Mouse (Mus musculus) stomach, embryonic 16.5 days (tissue): ENCODE data around the gene Zfp61. TPM values are rescaled to one million over a fixed set of nuclear protein-coding genes. Genes with fewer than 3 reads are reported as not detected.

Experiments used
- ATAC-seq: fragments of 200-750 bp; cut with Nextera tagmentation; 2 replicates; pipeline ENCODE4 v1.8.0; 2017; ENCODE audit warnings: moderate number of reproducible peaks, moderate TSS enrichment; ENCODE audit not compliant: insufficient read depth, low FRiP score
- H3K27ac ChIP-seq: fragments of 300-500 bp; sonication (generic); 2 replicates; pipeline ENCODE4 v1.5.1; 2014; ENCODE audit warnings: low read length
- H3K27me3 ChIP-seq: fragments of 300-500 bp; sonication (generic); 2 replicates; pipeline ENCODE4 v1.6.1; 2014; ENCODE audit warnings: low read length, control low read depth, mixed read lengths; ENCODE audit not compliant: control insufficient read depth, insufficient read depth
- H3K36me3 ChIP-seq: fragments of 300-500 bp; sonication (generic); 2 replicates; pipeline ENCODE4 v1.6.1; 2014; ENCODE audit warnings: low read length; ENCODE audit not compliant: control insufficient read depth, insufficient read depth
- H3K4me1 ChIP-seq: fragments of 300-500 bp; sonication (generic); 2 replicates; pipeline ENCODE4 v1.6.1; 2014; ENCODE audit warnings: low read length, control low read depth, mixed read lengths; ENCODE audit not compliant: control insufficient read depth, insufficient read depth
- H3K4me2 ChIP-seq: fragments of 300-500 bp; sonication (generic); 2 replicates; pipeline ENCODE4 v1.6.1; 2014; ENCODE audit warnings: low read depth, low read length, mixed read lengths
- H3K4me3 ChIP-seq: fragments of 300-500 bp; sonication (generic); replicated peaks from 2 replicates; pipeline ENCODE4 v1.5.1; 2014; ENCODE audit warnings: mild to moderate bottlenecking, low read length
- H3K9ac ChIP-seq: fragments of 300-500 bp; sonication (generic); 2 replicates; pipeline ENCODE4 v1.6.1; 2014; ENCODE audit warnings: low read length
- H3K9me3 ChIP-seq: fragments of 300-500 bp; sonication (generic); replicated peaks from 2 replicates; pipeline ENCODE4 v1.6.1; 2016; ENCODE audit warnings: low read length, control low read depth; ENCODE audit not compliant: control insufficient read depth
- WGBS: fragments of 180-500 bp; shearing (Covaris S2); extraction: QIAGEN DNeasy Blood & Tissue Kit; methylation state at CpG from one replicate; pipeline ENCODE4 v1.1.7; 2014; 5-methylcytosine and 5-hydroxymethylcytosine counted together
- microRNA-seq: library from miRNA; unstranded; fragments of <30 nt; microRNA quantifications from one replicate; pipeline ENCODE4, GENCODE M21; 2016
- polyA plus RNA-seq: library from polyadenylated mRNA; unstranded; fragments of >200 nt; fragmentation: Nextera tagmentation; extraction: Ambion mirVana; gene quantifications from 2 replicates; pipeline ENCODE4 v1.2.1, GENCODE M21; 2015

The Zfp61 gene
- polyA plus RNA-seq, 1 experiment from 2014 or later, result 31.4 TPM

DNA sequence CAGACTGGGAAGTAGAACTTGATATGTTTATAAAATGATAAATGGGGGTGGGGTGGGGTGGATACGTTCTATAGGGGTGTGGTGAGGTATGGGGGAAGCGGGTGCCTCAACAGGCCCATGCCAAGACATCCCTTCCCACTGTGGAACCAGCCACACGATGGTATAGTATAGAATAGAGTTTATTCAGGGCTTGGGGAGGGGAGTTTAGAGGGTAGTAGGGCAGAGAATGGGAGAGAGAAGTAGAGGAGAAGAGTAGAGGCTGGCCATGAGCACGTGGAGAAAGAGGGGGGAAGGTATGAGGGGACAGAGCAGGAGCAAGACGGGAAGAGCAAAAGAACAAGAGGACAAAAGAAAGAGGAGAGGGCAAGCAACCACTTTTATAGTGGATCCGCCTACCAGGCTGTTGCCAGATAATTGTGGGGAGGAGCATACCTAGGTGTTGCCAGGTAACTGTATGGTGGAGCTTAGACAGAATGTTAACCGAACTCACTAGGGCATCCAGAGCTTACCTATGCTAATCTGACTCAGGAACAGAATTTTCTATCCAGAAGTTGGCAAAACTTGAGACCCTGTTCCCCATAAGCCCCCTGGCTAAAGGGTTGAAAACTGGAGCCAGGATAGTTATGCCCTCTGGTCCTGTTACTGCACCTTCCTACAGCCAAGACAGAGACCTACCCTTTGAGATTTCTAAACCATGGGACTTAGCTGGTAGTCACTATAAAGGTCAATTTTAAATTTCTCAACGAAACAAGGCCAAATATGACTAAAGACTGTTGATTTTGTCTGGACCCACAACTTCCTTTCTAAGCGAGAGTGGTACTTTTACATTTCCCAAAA, 47.0 kb downstream of the Zfp61 start:
- 56% methylated on average over 9 of the region's 9 CpGs for WGBS
- no peak for ATAC-seq
- Histone ChIP-seq H3K9ac (0 out of 2 replicates have a peak overlapping the region, but pooled peaks have one; percentile 30), H3K36me3 (peaks cover 4% of the 10 kb centered on the region; the same call in 1 of the 2 replicates), H3K27me3 (no peaks in the 10 kb centered on the region), H3K27ac (no peak overlapping the region), H3K4me3 (peak overlapping the region; percentile 70), H3K9me3 (no peaks in the 10 kb centered on the region), H3K4me1 (0 out of 2 replicates have a peak, but pooled peaks cover 4% of the 10 kb centered on the region), H3K4me2 (peak overlapping the region; percentile 73)

Small RNAs within 50 kb of the gene (microRNA-seq; reads per million reads assigned to microRNA genes)
- not detected for gene Gm27592

Other genes with a start within 250 kb of the Zfp61 start
- not detected in 2 replicates for gene Vmn1r183, start 248.0 kb downstream of the Zfp61 start, polyA plus RNA-seq
- 17.8 and 20.0 TPM in 2 replicates for gene Zfp180, start 219.3 kb downstream of the Zfp61 start, polyA plus RNA-seq
- 6.1 and 6.9 TPM in 2 replicates for gene Zfp112, start 188.9 kb downstream of the Zfp61 start, polyA plus RNA-seq
- gene Zfp235, start 167.1 kb downstream of the Zfp61 start, polyA plus RNA-seq, result 14.7 and 18.9 TPM in 2 replicates
- 5.8 and 6.3 TPM in 2 replicates for gene Zfp114, start 126.2 kb downstream of the Zfp61 start, polyA plus RNA-seq
- gene Zfp111, start 89.8 kb downstream of the Zfp61 start, polyA plus RNA-seq, result 10.2 and 12.5 TPM in 2 replicates
- gene Zfp109, start 63.7 kb downstream of the Zfp61 start, polyA plus RNA-seq, result 5.4 and 6.3 TPM in 2 replicates
- 3.9 TPM in 2 replicates for gene Zfp108, start 46.4 kb downstream of the Zfp61 start, polyA plus RNA-seq
- 7.6 and 8.3 TPM in 2 replicates for gene Zfp93, start 30.8 kb downstream of the Zfp61 start, polyA plus RNA-seq
- 9.0 and 10.3 TPM in 2 replicates for gene Zfp94, start 15.4 kb upstream of the Zfp61 start, polyA plus RNA-seq
- gene Tescl, start 32.7 kb upstream of the Zfp61 start, polyA plus RNA-seq, result 0.15 TPM in 1 of 2 replicates, not detected in the other
- gene Lypd5, start 48.0 kb upstream of the Zfp61 start, polyA plus RNA-seq, result 11.6 and 36.4 TPM in 2 replicates
- 7.4 and 8.5 TPM in 2 replicates for gene Kcnn4, start 69.0 kb upstream of the Zfp61 start, polyA plus RNA-seq
- gene Smg9, start 98.4 kb upstream of the Zfp61 start, polyA plus RNA-seq, result 19.5 and 21.3 TPM in 2 replicates
- gene Irgc1, start 151.1 kb upstream of the Zfp61 start, polyA plus RNA-seq, result 0.17 and 0.26 TPM in 2 replicates
- 13.3 and 15.4 TPM in 2 replicates for gene Plaur, start 161.3 kb upstream of the Zfp61 start, polyA plus RNA-seq
- 4.4 TPM in 2 replicates for gene Cadm4, start 180.8 kb upstream of the Zfp61 start, polyA plus RNA-seq
- gene Zfp428, start 205.8 kb upstream of the Zfp61 start, polyA plus RNA-seq, result 22.3 and 24.6 TPM in 2 replicates
- gene AC161166.1, start 211.2 kb upstream of the Zfp61 start, polyA plus RNA-seq, result 0.19 and 0.30 TPM in 2 replicates
- 5.5 and 5.6 TPM in 2 replicates for gene Irgq, start 229.5 kb upstream of the Zfp61 start, polyA plus RNA-seq
- 16.4 and 26.0 TPM in 2 replicates for gene Pinlyp, start 244.9 kb upstream of the Zfp61 start, polyA plus RNA-seq
- 91.4 and 114 TPM in 2 replicates for gene Xrcc1, start 245.1 kb upstream of the Zfp61 start, polyA plus RNA-seq